Mouse (Mus musculus) telencephalon, adult 2 months (tissue): ENCODE data around the gene Ufm1.

Source experiments
- DNase-seq: peaks from one replicate; pipeline ENCODE4 v3.0.0-alpha.2; 2011; ENCODE audit warnings: low read depth, low spot score

The Ufm1 gene

DNA sequence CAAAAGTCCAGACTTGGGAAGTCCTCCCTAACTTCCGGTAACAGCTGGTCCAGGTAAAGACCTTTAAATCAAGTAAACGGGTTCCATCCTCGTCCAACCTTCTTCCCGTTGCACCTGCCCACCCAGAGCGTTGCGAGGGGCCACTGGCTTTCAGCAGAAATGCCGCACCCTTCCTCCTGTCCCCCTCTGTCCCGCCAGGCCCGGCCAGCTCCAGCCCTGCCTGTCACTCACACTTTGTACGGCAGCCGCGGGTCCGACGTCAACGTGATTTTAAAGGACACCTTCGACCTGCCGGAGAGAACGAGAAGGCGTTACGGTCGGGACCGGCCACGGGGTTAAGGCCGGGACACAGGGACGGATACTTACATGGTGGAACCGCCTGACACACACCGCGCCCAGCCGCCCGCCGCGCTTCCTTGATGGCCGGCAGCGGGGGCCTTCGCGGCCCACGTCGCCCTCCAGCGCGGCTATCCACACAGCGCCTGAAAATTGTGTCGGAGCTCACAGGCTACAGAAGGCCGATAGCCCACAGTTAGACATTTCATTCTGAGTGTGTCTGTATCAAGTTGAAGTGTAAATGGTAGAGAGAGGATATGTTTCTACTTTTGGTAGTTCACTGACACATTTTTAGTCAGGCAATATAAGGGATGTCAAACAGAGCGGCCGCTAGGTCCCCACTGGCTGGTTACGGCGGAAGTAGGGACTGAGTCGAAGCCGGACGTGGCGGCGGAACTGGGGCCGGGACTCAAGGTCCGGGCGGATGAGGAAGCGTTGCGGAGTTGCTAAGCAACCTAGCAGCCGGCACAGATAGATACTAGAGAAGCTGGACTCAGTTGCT, at the start of gene Ufm1:
Ufm1 (minus strand) TSS at position 448 of the 838 bp plus-strand sequence.
- peak; percentile 98 for DNase-seq

DNA sequence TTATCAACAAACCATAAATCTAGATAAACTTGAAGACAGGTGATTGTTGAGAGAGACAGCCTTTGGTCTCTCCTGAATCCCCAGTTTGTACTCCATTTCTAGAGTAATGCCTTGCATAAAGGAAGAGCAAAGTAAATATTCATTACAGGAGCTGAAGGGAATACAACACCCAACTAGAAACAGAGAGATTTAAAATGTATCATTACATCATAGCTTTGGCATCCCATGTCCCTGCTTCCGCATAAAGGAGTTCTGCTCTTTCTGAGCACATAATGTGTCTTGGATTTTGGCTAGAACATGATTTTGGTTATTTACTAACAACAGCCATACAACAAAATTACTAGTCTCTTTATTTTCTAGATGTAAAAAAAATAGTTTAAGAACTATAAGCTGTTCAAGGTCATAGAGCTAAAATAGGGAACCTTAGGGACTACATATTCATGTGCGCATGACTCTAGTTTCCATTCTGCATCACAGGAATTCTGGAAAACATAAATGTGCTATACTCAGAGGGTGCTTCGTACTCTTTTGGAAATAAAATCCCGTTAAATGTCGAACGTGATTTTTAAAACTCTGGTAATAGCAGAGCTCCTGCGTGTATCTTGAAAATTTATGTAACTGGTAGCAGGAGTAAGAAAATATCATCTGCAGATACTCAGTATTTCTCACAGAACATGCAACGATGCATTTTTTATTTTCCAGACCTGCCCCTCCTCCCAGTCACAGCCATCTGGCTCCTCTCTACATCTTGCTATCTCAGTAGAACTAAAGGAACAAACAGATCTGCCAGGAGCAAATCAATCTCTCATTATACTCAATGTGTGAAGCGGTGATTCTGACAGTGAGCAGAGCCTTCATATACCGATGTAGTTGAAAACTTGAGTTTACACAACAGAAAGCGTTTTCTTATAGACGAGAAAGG, 27.2 kb upstream of the Ufm1 start:
- peak; percentile 81 for DNase-seq

DNA sequence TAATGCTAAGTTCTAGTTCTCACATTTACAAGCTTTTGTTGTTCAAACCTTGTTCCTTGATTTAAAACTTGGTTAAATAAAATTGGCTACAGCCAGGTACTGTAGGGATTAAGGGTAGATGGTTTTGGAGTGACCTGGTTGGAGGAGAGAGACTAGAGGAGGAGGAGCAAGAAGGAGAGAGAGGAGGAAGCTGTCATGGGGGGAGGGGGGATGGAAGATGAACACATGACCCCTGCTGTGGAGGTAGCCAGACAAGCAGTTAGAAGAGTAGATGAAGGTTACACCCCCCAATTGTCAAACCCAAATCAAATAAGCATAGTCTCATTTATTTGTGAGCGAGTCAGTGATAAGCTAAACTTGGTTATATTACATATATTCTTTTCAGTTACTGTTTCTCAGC, 8.0 kb upstream of the Ufm1 start:
- no peak for DNase-seq

DNA sequence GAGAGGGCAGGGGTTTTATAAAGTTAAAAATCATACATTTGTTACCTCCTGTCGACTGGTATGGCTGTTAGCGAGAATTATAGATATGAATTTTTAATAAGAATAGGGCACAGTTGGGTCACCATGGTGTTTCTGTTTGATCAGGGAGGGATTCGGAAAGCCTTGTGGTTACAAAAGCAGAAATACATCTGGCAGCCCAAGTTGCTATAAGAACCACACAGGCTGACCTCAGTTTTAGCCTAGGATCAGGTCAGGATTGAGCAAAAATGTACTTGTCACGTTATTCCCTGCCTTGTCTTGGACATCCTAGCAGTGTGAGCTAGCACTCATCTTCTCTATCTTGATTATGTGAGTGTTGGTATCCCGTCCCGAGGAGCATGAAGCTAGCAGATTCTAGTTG, 6.9 kb upstream of the Ufm1 start:
- DNase-seq: no peak

DNA sequence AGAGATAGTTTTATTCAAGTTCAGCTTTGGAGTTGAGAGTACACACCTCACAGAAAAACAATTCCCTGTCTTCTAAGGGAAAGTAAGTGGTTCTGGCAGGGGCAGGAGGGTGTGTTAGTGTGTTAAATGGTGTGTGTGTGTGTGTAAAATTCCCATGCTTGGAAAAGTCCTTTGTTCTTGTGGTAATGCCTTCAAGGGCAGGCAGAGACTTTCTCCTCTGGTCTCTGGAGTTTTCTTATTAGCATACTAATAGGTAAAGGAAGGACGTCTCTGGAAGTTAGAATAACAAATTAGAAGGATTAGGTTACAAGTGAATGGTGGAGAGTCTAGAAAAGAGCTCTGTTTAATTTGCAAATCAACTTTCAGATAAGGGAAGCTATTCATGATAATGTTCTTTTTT, 5.6 kb upstream of the Ufm1 start:
- no peak for DNase-seq

DNA sequence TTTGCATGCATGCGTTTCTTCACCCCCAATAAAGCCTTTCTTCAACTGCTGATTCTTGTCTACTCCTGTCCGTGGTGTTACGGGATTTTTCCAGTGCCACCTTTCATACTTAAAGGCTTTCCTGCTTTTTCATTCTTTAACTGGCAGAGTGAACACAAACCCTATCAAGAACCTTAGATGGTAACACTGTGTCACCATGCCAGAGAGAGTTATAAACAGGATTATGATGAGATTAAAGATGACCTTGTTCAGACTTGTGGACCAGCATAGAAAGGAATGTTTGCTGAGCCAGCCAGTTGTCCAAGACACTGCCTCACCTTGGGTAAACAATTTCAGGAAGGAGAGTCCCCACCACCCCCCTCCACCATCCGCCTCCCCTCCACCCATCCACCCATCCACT, 4.6 kb upstream of the Ufm1 start:
- no peak for DNase-seq

DNA sequence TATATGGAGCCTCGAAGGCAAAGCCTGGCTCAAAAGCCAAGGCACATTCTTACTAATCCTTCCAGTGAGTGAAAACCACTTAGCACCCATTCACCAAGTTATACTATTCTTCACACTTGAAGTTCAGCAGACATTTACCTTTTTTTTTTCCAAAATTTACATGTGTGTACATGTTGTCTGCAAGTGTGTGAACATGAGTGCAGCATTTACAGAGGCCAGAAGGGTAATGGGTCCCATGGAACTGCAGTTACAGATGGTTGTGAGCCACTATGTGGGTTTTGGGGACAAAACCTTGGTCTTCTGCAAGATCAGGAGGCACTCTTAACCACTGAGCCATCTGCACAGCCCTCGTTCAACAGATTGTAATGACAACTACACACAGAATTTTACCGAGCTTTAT, 8.8 kb downstream of the Ufm1 start:
- no peak for DNase-seq

DNA sequence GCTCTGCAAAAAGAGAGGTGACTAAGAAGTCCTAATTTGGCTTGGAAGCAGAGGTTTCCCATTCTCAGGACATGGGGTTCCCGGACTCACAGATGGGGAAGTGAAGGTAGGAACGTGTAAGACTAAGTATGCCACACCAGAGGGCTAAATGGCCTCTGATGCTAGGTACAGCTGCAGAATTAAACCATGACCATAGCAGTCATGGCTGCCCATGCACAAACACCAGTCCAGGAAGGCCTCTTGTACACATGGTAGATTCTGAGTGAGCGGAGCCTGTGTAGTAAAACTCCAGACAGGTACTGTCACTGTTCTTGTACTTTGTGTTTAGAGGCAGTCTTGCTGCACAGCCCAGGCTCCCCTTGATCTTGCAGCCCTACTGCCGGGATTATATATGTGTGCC, 9.4 kb downstream of the Ufm1 start:
- no peak for DNase-seq

DNA sequence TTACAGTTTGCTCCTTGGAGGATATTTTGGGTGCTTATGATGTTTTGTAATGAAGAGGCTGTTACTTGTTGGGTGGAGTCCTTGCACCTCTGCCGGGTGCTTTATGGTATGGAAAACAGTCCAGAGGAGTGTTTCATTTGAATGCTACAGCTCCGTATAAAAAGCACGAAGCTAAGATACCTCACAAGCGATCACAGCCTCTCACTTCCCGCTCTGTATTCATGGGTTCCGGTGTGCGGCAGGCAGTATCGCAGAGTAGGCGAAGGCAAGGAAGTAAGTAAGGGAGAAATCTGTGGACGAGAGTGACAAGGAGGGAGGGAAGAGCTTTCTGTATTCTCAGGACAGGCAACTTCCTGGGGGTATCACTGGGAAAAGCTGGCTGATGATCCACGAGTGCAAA, 15.4 kb downstream of the Ufm1 start:
- DNase-seq: no peak

DNA sequence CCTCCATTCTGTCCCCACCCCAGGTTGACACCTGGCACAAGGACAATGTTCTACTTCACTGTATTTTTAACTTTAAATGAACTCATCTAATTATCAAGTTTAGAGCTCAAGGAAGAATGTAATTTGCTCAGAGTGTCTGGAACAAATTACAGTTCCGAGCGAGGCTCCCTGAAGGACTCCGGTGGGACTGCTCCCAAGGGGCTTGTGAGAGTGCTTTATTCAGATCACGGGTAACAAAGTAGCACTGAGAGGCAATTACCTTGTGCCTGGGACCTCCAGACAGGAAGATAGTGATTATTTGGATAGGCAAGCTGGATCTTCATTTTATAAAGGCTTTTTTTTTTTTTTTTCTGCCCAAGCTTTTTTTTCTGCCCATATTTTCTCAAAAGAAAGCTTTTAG, 15.9 kb downstream of the Ufm1 start:
- no peak for DNase-seq

DNA sequence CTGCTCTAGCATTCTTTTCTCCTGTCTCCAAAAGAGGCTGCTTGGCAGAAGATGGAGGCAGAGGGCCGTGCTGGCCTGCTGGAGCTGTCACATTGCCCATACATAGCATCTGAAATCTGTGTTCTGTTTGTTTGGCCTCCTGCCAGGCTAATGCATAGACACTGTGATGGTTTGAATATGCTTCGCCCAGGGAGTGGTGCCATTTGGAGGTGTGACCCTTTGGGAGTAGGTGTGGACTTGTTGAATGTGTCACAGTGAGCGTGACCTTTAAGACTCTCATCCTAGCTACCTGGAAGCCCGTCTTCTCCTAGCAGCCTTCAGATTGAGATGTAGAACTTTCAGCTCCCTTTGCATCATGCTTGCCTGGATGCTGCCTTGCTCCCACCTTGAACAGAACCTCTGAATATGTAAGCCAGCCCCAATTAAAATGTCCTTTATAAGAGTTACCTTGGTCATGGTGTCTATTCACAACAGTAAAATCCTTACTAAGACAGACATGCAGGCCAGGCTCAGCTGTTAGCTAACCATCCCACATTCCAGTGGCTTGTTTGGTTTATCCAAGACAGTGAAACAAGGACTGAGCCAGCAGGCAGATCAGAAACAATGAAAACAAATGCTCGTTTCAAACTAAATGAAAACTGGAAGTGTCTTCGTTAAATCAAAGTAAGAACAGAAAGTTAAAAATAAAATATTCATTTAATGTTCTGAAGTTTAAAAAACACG, 17.3 kb downstream of the Ufm1 start:
- no peak for DNase-seq

DNA sequence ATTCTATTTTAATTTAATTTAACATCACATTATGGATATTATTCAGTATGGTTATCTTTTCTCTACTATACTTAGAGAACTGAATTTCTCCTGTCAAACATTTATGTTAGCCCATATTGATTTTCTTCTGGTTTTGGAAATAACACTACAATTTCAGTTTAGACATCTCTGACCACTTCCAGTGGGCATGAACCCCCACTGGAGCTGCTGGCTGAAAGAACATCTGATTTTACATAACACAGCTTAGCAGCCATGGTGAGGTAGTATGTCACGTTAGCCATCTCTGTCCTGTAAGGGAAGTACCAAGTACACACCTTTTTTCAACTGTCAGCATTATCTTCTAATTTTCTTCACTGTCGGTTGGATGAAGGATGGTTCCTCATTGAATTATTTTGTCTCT, 18.8 kb downstream of the Ufm1 start, which contains the start of gene Gm10985:
Gm10985 (plus strand) TSS at position 301 of the 400 bp plus-strand sequence.
- no peak for DNase-seq

DNA sequence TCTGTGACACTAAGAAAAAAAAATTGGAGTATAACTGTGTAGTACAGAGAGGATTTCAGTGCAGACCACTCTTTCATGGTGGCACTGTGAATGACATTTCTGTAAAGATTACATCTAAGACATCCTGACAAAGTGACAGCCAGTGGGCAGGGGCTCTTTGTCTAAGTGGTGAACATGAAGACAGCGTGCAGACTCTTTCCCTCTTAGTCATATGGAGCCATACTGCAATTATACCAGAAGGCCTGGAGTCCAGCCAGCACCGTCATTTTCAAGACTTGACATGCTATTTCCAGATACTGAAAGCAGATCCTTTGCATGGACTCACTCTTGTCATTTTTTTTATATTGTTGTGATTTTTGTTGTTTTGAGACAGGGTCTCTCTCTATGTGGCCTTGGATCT, 29.4 kb downstream of the Ufm1 start:
- DNase-seq: no peak

DNA sequence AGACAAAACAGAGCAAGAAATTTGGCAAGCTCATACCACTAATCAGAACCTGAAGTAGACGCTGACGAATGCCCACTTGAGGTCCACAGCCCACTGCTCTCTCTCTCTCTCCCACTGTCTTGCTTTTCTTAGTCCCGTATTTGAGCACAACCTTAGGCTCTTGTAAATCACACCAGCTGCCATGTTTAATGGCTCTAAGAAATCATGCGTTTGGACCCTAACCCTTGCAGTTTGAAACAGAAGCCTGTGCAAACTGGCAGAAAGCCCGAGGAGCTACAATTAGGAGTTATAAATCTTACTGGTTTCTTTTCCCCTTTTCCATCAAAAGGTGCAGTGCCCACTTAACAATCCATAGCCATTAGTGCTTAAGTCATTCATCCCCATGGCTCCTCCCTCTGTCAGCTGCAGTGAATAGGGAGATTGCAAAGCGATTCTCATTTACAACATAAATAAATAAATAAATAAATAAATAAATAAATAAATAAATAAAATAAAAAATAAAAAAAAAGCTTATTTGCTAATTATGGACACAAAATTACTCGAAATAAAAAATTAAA, 50.1 kb downstream of the Ufm1 start:
- no peak for DNase-seq
